Mouse (Mus musculus): ENCODE results near the gene Ms4a15.

Ms4a15 gene

GRCm38 (mm10) chr19:10959978-10960346 is 33.1 kb downstream of the Ms4a15 start:
- no peak for DNase-seq (ENCODE audit: low spot score)

DNA sequence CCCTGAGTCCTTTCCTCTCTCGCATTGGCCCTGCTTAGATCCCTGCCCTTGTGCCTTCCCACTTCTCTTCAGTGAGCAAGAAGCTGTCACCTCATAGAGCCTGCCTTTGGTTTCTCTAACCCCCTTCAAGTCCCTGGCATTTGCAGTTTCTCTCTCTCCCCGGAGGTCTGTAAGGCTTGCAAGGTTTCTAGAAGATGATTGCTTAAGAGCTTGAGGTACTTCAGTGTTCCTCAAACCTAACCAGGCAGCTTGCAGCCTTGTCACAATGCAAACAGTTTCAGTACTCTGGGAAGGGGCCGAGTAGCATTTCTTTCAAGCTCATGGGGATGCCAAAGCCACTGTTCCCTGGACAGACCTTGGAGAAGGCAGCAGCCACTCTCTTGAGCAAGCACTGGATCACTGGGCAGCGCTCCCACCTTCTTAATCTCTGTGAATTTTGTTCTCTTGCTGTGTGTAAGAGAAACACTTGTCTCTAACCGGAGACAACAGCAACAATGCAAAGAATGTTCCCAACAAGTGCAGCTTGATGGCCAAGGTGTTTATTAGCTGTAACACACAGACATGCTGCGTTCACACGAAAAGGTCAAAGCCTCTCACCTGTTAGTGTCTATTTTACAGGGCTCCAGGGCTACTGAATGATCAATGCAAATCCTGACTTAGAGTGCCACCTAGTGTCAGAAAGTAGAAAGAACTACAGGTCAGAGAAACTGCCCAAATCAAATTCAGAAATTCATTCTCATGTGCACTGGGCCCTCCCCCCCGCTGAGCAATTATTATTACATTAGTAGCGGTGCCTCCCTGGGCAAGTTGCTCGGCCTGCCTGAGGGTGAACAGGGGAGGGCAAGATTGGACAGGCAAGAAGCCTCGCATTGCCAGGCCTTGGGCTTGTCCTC is 33.7 kb downstream of the Ms4a15 start:
- peak; percentile 56 for DNase-seq (ENCODE audit: low spot score)

- no peak for DNase-seq (ENCODE audit: low spot score)
Observed at GRCm38 (mm10) chr19:10952021-10952939, 40.8 kb downstream of the Ms4a15 start.

DNA sequence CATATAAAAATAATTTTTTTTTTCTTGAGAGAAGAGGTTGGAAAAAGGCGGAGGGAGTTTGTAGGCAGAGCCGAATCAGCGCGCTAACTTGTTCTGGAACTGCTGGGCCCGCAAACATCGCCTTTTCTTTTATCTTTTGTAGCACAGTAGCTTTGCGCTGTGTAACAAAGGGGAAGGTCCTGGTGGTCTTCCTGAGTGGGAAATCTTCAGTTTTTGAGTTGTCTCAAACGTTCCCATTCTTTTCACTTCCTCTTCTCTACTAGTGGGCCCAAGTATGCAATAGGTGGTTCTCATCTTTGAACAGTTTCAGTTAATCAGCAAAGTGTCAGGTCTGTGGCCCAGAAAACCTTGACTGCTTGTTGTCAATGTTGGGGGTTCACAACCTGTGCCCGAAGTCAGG is 43.5 kb downstream of the Ms4a15 start:
- DNase-seq (ENCODE audit: low spot score) = no peak

DNA sequence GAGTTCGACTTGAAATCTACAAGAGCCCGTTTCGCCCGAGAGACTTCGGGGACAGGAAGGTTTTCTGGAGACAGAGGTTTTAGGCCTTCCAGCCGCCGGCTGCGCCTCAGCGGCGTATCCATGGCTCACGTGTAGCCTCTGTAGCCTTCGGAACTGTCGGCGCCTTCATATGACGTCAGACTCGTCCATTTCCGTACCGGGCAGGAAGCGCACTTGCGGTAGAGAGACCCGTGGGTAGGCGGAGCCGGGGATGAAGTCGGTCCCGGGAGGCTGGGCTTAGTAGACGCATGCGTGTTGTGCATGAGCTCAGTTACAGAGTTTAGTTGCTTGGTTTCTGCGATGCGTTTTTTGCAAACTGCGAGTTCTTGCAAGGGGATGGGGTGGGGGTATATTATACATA is 43.9 kb downstream of the Ms4a15 start, which contains the start of gene Ccdc86:
Gene Ccdc86, minus strand, starts transcription at position 155 of the 400 bp plus-strand sequence.
- DNase-seq (ENCODE audit: low spot score) = peak; percentile 97

DNA sequence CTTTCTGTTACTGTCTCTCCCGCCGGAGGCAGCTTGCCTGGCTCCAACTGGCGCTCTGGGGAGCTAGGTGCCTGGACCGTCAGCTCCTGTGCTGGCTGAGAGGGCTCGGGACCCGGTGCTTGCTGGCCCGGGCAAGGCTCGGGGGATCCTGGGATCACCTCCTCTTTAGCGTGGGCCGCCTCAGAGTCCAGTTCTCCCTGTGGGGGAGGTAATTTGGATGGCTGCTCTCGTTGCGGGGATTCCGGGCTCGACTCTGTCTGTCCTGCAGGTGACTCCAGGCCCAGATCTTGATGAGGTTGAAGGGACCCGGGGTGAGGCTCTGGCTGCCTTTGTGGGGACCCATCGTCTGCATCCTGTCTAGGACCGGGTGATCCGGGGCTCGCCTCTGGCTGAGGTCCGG is 44.6 kb downstream of the Ms4a15 start:
- peak; percentile 12 for DNase-seq (ENCODE audit: low spot score)

GRCm38 (mm10) chr19:10947219-10947618 is 45.8 kb downstream of the Ms4a15 start:
- DNase-seq (ENCODE audit: low spot score) = no peak

DNA sequence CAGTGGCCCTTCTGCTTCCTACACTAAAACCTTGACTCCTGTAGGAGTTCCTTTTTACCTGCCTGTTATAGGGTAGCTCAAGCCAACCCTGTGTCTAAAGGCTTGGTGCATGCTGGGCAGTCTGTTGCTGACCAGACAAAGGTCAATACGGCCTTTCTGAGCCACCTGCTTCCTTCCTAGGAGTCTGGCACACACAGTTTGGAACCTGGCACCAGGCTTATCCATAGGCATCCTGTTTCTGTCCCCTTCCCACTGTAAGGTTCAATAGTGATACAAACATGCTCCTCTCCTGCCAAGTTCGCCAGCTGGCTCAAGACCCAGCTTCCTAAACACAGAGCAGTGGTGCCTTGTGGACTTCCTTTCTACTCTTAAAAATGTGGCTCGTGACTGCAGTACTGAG is 46.5 kb downstream of the Ms4a15 start:
- DNase-seq (ENCODE audit: low spot score) = no peak

DNA sequence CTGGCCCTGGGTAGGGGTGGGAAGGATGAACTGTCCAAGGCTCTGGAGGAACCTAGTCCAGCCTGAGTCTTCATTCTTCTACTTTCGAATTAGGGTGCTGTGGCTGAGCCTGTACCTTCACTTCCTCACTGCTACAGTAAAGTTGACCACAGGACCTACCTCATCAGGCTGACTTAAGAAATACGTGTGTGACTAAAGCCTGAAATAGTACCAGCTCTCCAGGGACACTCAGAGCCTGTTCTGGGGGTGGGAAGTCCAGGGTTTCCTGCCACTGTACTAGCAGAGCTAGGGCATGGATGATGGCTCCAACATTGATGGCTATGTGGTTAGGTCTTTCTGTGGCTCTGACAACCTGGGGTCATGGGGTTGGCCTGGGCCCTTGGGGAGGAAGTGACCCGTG is 49.1 kb downstream of the Ms4a15 start:
- no peak for DNase-seq (ENCODE audit: low spot score)

- DNase-seq (ENCODE audit: low spot score) = no peak
Observed at GRCm38 (mm10) chr19:10940801-10941457, 52.1 kb downstream of the Ms4a15 start.

DNA sequence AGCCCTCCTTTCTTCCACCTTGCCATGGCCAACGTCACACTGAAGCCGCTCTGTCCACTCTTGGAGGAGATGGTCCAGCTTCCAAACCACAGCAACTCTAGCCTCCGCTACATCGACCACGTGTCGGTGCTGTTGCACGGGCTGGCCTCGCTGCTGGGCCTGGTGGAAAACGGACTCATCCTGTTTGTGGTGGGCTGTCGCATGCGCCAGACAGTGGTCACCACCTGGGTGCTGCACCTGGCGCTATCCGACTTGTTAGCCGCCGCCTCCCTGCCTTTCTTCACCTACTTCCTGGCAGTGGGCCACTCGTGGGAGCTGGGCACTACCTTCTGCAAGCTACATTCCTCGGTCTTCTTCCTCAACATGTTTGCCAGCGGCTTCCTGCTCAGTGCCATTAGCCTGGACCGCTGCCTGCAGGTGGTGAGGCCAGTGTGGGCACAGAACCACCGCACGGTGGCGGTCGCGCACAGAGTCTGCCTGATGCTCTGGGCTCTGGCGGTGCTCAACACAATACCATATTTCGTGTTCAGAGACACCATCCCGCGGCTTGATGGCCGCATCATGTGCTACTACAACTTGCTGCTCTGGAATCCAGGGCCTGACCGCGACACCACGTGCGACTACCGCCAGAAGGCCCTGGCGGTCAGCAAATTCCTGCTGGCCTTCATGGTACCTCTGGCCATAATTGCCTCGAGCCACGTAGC is 52.8 kb downstream of the Ms4a15 start:
- DNase-seq (ENCODE audit: low spot score) = peak; percentile 58

GRCm38 (mm10) chr19:10938771-10939170 is 54.3 kb downstream of the Ms4a15 start:
- DNase-seq (ENCODE audit: low spot score) = no peak

- no peak for DNase-seq (ENCODE audit: low spot score)
Observed at GRCm38 (mm10) chr19:10937110-10937563, 55.9 kb downstream of the Ms4a15 start, which contains the start of gene Ptgdr2. Ptgdr2 (plus strand) TSS chr19:10937160.

- DNase-seq (ENCODE audit: low spot score) = no peak
Observed at GRCm38 (mm10) chr19:10936077-10936476, 57.0 kb downstream of the Ms4a15 start.

GRCm38 (mm10) chr19:10935029-10935428 is 58.0 kb downstream of the Ms4a15 start:
- DNase-seq (ENCODE audit: low spot score) = no peak

DNA sequence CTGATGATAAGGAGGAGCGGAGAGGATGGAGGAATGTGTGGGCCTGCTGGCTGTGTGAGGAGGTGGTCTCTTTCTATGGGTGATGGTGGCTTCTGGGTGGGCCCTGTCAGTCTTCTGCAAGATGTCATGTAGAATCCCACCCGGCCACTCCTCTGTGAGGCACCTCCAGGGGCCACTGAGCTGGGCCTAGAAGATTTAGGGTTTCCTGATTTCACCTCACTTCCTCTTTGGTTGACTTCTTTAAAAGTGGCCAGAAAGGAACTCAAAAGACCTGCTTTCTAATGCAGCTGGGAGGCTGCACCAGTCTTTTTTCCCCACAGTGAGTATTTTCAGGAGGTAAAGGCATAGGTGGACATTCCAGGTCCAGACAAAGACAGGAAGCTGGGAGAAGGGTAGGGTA is 62.4 kb downstream of the Ms4a15 start:
- no peak for DNase-seq (ENCODE audit: low spot score)
